Mouse (Mus musculus) bone marrow macrophage, adult 2 months (primary cell): ENCODE results near the gene Zfp365.

Source experiments
- CTCF ChIP-seq: IDR thresholded peaks from 2 replicates; pipeline ENCODE4 v1.5.1; 2012; ENCODE audit warnings: low read depth, mild to moderate bottlenecking, low read length, moderate library complexity
- POLR2A ChIP-seq: IDR thresholded peaks from 2 replicates; pipeline ENCODE4 v1.6.1; 2012; ENCODE audit warnings: mild to moderate bottlenecking, low read depth, low read length, borderline replicate concordance

- TF ChIP-seq CTCF, result no peak
- TF ChIP-seq POLR2A, result no peak
These were observed 16.1 kb upstream of the Zfp365 start for GRCm38 (mm10) chr10:67928584-67928983.
